Mouse (Mus musculus) MEL (cell line): Measurements from ENCODE around the gene Nup35.

Experiments used
- CHD2 ChIP-seq: IDR thresholded peaks from 2 replicates; pipeline ENCODE4 v1.6.1; 2011; ENCODE audit warnings: low read length, improper control_type of control experiment
- CTCF ChIP-seq, 3 experiments: IDR thresholded peaks in 2 of 3; conservative IDR thresholded peaks in 1 of 3; 2 replicates each; pipeline ENCODE4 v1.5.1; 2011 to 2012; ENCODE audit warnings: low read length in 3 of 3, low read depth in 2 of 3, mild to moderate bottlenecking in 2 of 3, improper control_type of control experiment in 1 of 3, inconsistent platforms in 1 of 3, mixed read lengths in 1 of 3, moderate library complexity in 1 of 3; ENCODE audit not compliant: control insufficient read depth in 1 of 3, insufficient read depth in 1 of 3, poor library complexity in 1 of 3, severe bottlenecking in 1 of 3
- EP300 ChIP-seq, 2 experiments: IDR thresholded peaks; 2 replicates each; pipeline ENCODE4 v1.6.1; 2011; ENCODE audit warnings: improper control_type of control experiment in 2 of 2, low read length in 2 of 2, low read depth in 1 of 2, mild to moderate bottlenecking in 1 of 2
- POLR2A ChIP-seq, 2 experiments: IDR thresholded peaks; 2 replicates each; pipeline ENCODE4 v1.6.1; 2011 to 2012; ENCODE audit warnings: low read length in 2 of 2, mild to moderate bottlenecking in 2 of 2, control low read depth in 1 of 2, improper control_type of control experiment in 1 of 2, low read depth in 1 of 2, moderate library complexity in 1 of 2; ENCODE audit not compliant: control insufficient read depth in 1 of 2, insufficient read depth in 1 of 2, poor library complexity in 1 of 2
- TBP ChIP-seq: IDR thresholded peaks from 2 replicates; pipeline ENCODE4 v1.8.0; 2011; ENCODE audit warnings: low read depth, low read length, improper control_type of control experiment

GRCm38 (mm10) chr2:80582356-80582755 is 34.7 kb upstream of the Nup35 start:
- TF ChIP-seq CTCF (IDR thresholded peaks at IDR 0.05 in 2 of 3, conservative IDR thresholded peaks at IDR 0.05 in 1 of 3; ENCODE audit: control insufficient read depth in 1 of 3, insufficient read depth in 1 of 3, low read depth in 2 of 3, low read length in 3 of 3, poor library complexity in 1 of 3, severe bottlenecking in 1 of 3) (no peak), EP300 (IDR thresholded peaks at IDR 0.05; ENCODE audit: low read depth in 1 of 2, low read length in 2 of 2) (no peak), CHD2 (no peak), POLR2A (IDR thresholded peaks at IDR 0.05; ENCODE audit: control insufficient read depth in 1 of 2, insufficient read depth in 1 of 2, low read depth in 1 of 2, low read length in 2 of 2, poor library complexity in 1 of 2) (no peak), TBP (no peak)
